Mouse (Mus musculus): ENCODE measurements around the gene Lrat. TPM values are rescaled to one million over a fixed set of nuclear protein-coding genes. Genes with fewer than 3 reads are reported as not detected.

Lrat gene
- total RNA-seq, 1 experiment = 0.09 TPM

- in situ Hi-C loops (cut with MboI; ENCODE audit: low sequenced_read_pairs in 2 of 2, unreplicated experiment in 2 of 2) = no loop called here
- no peak for TF ChIP-seq ZNF384 (IDR thresholded peaks at IDR 0.05; ENCODE audit: low read depth, low read length)
- no peak for TF ChIP-seq HCFC1 (IDR thresholded peaks at IDR 0.05; ENCODE audit: borderline replicate concordance, insufficient read depth, low read length)
- no peak for TF ChIP-seq CHD2 (IDR thresholded peaks at IDR 0.05; ENCODE audit: low read depth, low read length)
- TF ChIP-seq ZC3H11A (IDR thresholded peaks at IDR 0.05; ENCODE audit: borderline replicate concordance, low read depth, low read length) = no peak
- no peak for TF ChIP-seq MAFK (IDR thresholded peaks at IDR 0.05; ENCODE audit: insufficient read depth, low read depth, low read length)
- Histone ChIP-seq H3K4me1 (ENCODE audit: control insufficient read depth in 2 of 2, insufficient read depth in 2 of 2, low read length in 2 of 2, poor library complexity in 1 of 2) (no peaks in the 10 kb centered on the region), H3K9ac (ENCODE audit: insufficient read depth, low read depth, low read length, poor library complexity, severe bottlenecking) (no peak overlapping the region), H3K27ac (ENCODE audit: insufficient read depth, low read depth, low read length, poor library complexity, severe bottlenecking) (no peak overlapping the region), H3K36me3 (ENCODE audit: control insufficient read depth, insufficient read depth, low read length, poor library complexity, severe bottlenecking) (no peaks in the 10 kb centered on the region), H3K9me3 (ENCODE audit: control insufficient read depth, insufficient read depth, low read depth, low read length) (no peaks in the 10 kb centered on the region), H3K4me3 (ENCODE audit: insufficient read depth in 1 of 2, low read depth in 1 of 2, low read length in 2 of 2, poor library complexity in 1 of 2, severe bottlenecking in 1 of 2) (peak overlapping the region; percentile 40 to 64)
- DNase-seq (ENCODE audit: low read depth, low spot score) = no peak
These were observed 587 bp upstream of the Lrat start for GRCm38 (mm10) chr3:82904211-82904908.

GRCm38 (mm10) chr3:82902757-82903612 lies 788 bp downstream of the Lrat start:
- Histone ChIP-seq H3K36me3 (ENCODE audit: control insufficient read depth, insufficient read depth, low read length, poor library complexity, severe bottlenecking) (no peaks in the 10 kb centered on the region), H3K9ac (ENCODE audit: insufficient read depth, low read depth, low read length, poor library complexity, severe bottlenecking) (no peak overlapping the region), H3K4me3 (ENCODE audit: insufficient read depth in 1 of 2, low read depth in 1 of 2, low read length in 2 of 2, poor library complexity in 1 of 2, severe bottlenecking in 1 of 2) (no peak overlapping the region; a peak in 1 of 4 replicates), H3K4me1 (ENCODE audit: control insufficient read depth in 2 of 2, insufficient read depth in 2 of 2, low read length in 2 of 2, poor library complexity in 1 of 2) (no peaks in the 10 kb centered on the region), H3K9me3 (ENCODE audit: control insufficient read depth, insufficient read depth, low read depth, low read length) (no peaks in the 10 kb centered on the region), H3K27ac (ENCODE audit: insufficient read depth, low read depth, low read length, poor library complexity, severe bottlenecking) (no peak overlapping the region)
- in situ Hi-C loops (cut with MboI; ENCODE audit: low sequenced_read_pairs in 2 of 2, unreplicated experiment in 2 of 2) = no loop called here
- TF ChIP-seq ZNF384 (IDR thresholded peaks at IDR 0.05; ENCODE audit: low read depth, low read length) (no peak), CHD2 (IDR thresholded peaks at IDR 0.05; ENCODE audit: low read depth, low read length) (no peak), MAFK (IDR thresholded peaks at IDR 0.05; ENCODE audit: insufficient read depth, low read depth, low read length) (no peak), HCFC1 (IDR thresholded peaks at IDR 0.05; ENCODE audit: borderline replicate concordance, insufficient read depth, low read length) (no peak), ZC3H11A (IDR thresholded peaks at IDR 0.05; ENCODE audit: borderline replicate concordance, low read depth, low read length) (no peak)
- no peak for DNase-seq (ENCODE audit: low read depth, low spot score)

GRCm38 (mm10) chr3:82888842-82889241 lies 14.9 kb downstream of the Lrat start:
- in situ Hi-C loops (cut with MboI; ENCODE audit: low sequenced_read_pairs in 2 of 2, unreplicated experiment in 2 of 2) = no loop called here
- no peak overlapping the region for H3K9ac ChIP-seq (ENCODE audit: insufficient read depth, low read depth, low read length, poor library complexity, severe bottlenecking)
- H3K36me3 ChIP-seq (ENCODE audit: control insufficient read depth, insufficient read depth, low read length, poor library complexity, severe bottlenecking) = no peaks in the 10 kb centered on the region
- no peak for DNase-seq (ENCODE audit: low read depth, low spot score)
- H3K4me3 ChIP-seq (ENCODE audit: insufficient read depth in 1 of 2, low read depth in 1 of 2, low read length in 2 of 2, poor library complexity in 1 of 2, severe bottlenecking in 1 of 2) = no peak overlapping the region
- H3K27ac ChIP-seq (ENCODE audit: insufficient read depth, low read depth, low read length, poor library complexity, severe bottlenecking) = no peak overlapping the region
- peaks cover 3 to 5% of the 10 kb centered on the region in 2 experiments; a peak in 2 of 4 replicates for H3K4me1 ChIP-seq (ENCODE audit: control insufficient read depth in 2 of 2, insufficient read depth in 2 of 2, low read length in 2 of 2, poor library complexity in 1 of 2)
- no peaks in the 10 kb centered on the region for H3K9me3 ChIP-seq (ENCODE audit: control insufficient read depth, insufficient read depth, low read depth, low read length)
- TF ChIP-seq MAFK (IDR thresholded peaks at IDR 0.05; ENCODE audit: insufficient read depth, low read depth, low read length) (no peak), CHD2 (IDR thresholded peaks at IDR 0.05; ENCODE audit: low read depth, low read length) (no peak), ZC3H11A (IDR thresholded peaks at IDR 0.05; ENCODE audit: borderline replicate concordance, low read depth, low read length) (no peak), ZNF384 (IDR thresholded peaks at IDR 0.05; ENCODE audit: low read depth, low read length) (no peak), HCFC1 (IDR thresholded peaks at IDR 0.05; ENCODE audit: borderline replicate concordance, insufficient read depth, low read length) (no peak)

- Histone ChIP-seq H3K27ac (ENCODE audit: insufficient read depth, low read depth, low read length, poor library complexity, severe bottlenecking) (no peak overlapping the region), H3K36me3 (ENCODE audit: control insufficient read depth, insufficient read depth, low read length, poor library complexity, severe bottlenecking) (no peaks in the 10 kb centered on the region), H3K4me1 (ENCODE audit: control insufficient read depth in 2 of 2, insufficient read depth in 2 of 2, low read length in 2 of 2, poor library complexity in 1 of 2) (no peaks in the 10 kb centered on the region), H3K9me3 (ENCODE audit: control insufficient read depth, insufficient read depth, low read depth, low read length) (no peaks in the 10 kb centered on the region), H3K9ac (ENCODE audit: insufficient read depth, low read depth, low read length, poor library complexity, severe bottlenecking) (no peak overlapping the region), H3K4me3 (ENCODE audit: insufficient read depth in 1 of 2, low read depth in 1 of 2, low read length in 2 of 2, poor library complexity in 1 of 2, severe bottlenecking in 1 of 2) (no peak overlapping the region)
- TF ChIP-seq HCFC1 (IDR thresholded peaks at IDR 0.05; ENCODE audit: borderline replicate concordance, insufficient read depth, low read length) = no peak
- in situ Hi-C loops (cut with MboI; ENCODE audit: low sequenced_read_pairs in 2 of 2, unreplicated experiment in 2 of 2) = no loop called here
- DNase-seq (ENCODE audit: low read depth, low spot score) = peak; percentile 36
These were observed 26.5 kb downstream of the Lrat start for GRCm38 (mm10) chr3:82877258-82877657.
